Mouse (Mus musculus) CD8-positive naive resting alpha-beta T cell, adult 2 months (primary cell): ENCODE data around the gene Tm9sf4.

Experiments used
- DNase-seq, 2 experiments: peaks; one replicate each; pipeline ENCODE4 v3.0.0; 2022; ENCODE audit warnings: low read depth in 2 of 2, low spot score in 2 of 2

Tm9sf4 gene

GRCm38 (mm10) chr2:153256604-153257003 lies 95.5 kb downstream of the Tm9sf4 start:
- no peak for DNase-seq

GRCm38 (mm10) chr2:153259030-153259863 lies 98.1 kb downstream of the Tm9sf4 start:
- no peak for DNase-seq
